Mouse (Mus musculus) midbrain, embryonic 15.5 days (tissue): ENCODE results near the gene Rpl41. TPM values are rescaled to one million over a fixed set of nuclear protein-coding genes. Genes with fewer than 3 reads are reported as not detected.
"Not testable (repeated sequence)": the region's sequence is repeated elsewhere in the genome, so short reads cannot be mapped to it uniquely, and the experiment has no call there.

Experiments used
- ATAC-seq: fragments of 200-750 bp; cut with Nextera tagmentation; replicated peaks from 2 replicates; pipeline ENCODE4 v1.8.0; 2017; ENCODE audit warnings: moderate TSS enrichment
- H3K27ac ChIP-seq: fragments of 300-500 bp; sonication (generic); 2 replicates; pipeline ENCODE4 v1.5.1; 2015; ENCODE audit warnings: mild to moderate bottlenecking, inconsistent platforms
- H3K27me3 ChIP-seq: fragments of 300-500 bp; sonication (generic); replicated peaks from 2 replicates; pipeline ENCODE4 v1.6.1; 2015; ENCODE audit warnings: inconsistent platforms
- H3K36me3 ChIP-seq: fragments of 300-500 bp; sonication (generic); replicated peaks from 2 replicates; pipeline ENCODE4 v1.6.1; 2015; ENCODE audit warnings: inconsistent platforms
- H3K4me1 ChIP-seq: fragments of 300-500 bp; sonication (generic); 2 replicates; pipeline ENCODE4 v1.6.1; 2015; ENCODE audit warnings: inconsistent platforms
- H3K4me2 ChIP-seq: fragments of 300-500 bp; sonication (generic); 2 replicates; pipeline ENCODE4 v1.6.1; 2015; ENCODE audit warnings: inconsistent platforms, mild to moderate bottlenecking, moderate library complexity
- H3K4me3 ChIP-seq: fragments of 300-500 bp; sonication (generic); 2 replicates; pipeline ENCODE4 v1.5.1; 2015; ENCODE audit warnings: mild to moderate bottlenecking, inconsistent platforms
- H3K9ac ChIP-seq: fragments of 300-500 bp; sonication (generic); 2 replicates; pipeline ENCODE4 v1.6.1; 2015; ENCODE audit warnings: mild to moderate bottlenecking, inconsistent platforms
- H3K9me3 ChIP-seq: fragments of 300-500 bp; sonication (generic); 2 replicates; pipeline ENCODE4 v1.6.1; 2016; ENCODE audit warnings: inconsistent platforms
- WGBS: fragments of 180-500 bp; shearing (Covaris S2); methylation state at CpG from one replicate; pipeline ENCODE4 v1.1.7; 2015; ENCODE audit warnings: mixed read lengths; 5-methylcytosine and 5-hydroxymethylcytosine counted together
- polyA plus RNA-seq: library from polyadenylated mRNA; unstranded; fragments of >200 nt; fragmentation: Nextera tagmentation; extraction: Ambion mirVana; gene quantifications from 2 replicates; pipeline ENCODE4 v1.2.1, GENCODE M21; 2015

Rpl41 gene
- polyA plus RNA-seq, 1 experiment from 2014 or later, result 2,161 TPM

DNA sequence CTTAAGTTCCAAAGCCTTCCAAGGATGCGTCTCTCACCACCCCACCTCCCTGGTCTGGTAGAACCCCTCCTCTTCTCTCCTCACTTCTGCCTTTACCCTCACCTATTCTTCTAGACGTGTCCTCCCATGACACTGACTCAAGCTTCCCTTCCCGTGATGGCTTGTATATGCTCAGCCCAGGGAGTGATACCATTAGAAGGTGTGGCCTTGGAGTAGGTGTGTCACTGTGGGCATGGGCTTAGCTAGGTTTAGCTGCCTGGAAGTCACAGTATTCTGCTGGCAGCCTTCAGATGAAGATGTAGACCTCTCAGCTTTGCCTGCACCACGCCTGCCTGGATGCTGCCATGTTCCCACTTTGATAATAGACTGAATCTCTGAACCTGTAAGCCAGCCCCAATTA lies 34.1 kb downstream of the Rpl41 start:
- H3K4me3 ChIP-seq, result no peak overlapping the region
- no peaks in the 10 kb centered on the region for H3K9me3 ChIP-seq
- 82% methylated on average over 4 of the region's 4 CpGs for WGBS
- H3K36me3 ChIP-seq, result no peaks in the 10 kb centered on the region
- H3K4me1 ChIP-seq, result no peaks in the 10 kb centered on the region
- H3K9ac ChIP-seq, result no peak overlapping the region
- no peak overlapping the region for H3K4me2 ChIP-seq
- peaks cover 22% of the 10 kb centered on the region for H3K27me3 ChIP-seq
- H3K27ac ChIP-seq, result no peak overlapping the region
- ATAC-seq, result no peak

GRCm38 (mm10) chr10:128511761-128512160 lies 37.3 kb downstream of the Rpl41 start:
- Histone ChIP-seq H3K36me3 (no peaks in the 10 kb centered on the region), H3K4me2 (no peak overlapping the region), H3K9me3 (no peaks in the 10 kb centered on the region), H3K27ac (no peak overlapping the region), H3K27me3 (peaks cover 9% of the 10 kb centered on the region; the same call in 1 of the 2 replicates), H3K4me3 (no peak overlapping the region), H3K9ac (no peak overlapping the region), H3K4me1 (no peaks in the 10 kb centered on the region)
- WGBS, result 86% methylated on average over 12 of the region's 12 CpGs
- ATAC-seq, result no peak

DNA sequence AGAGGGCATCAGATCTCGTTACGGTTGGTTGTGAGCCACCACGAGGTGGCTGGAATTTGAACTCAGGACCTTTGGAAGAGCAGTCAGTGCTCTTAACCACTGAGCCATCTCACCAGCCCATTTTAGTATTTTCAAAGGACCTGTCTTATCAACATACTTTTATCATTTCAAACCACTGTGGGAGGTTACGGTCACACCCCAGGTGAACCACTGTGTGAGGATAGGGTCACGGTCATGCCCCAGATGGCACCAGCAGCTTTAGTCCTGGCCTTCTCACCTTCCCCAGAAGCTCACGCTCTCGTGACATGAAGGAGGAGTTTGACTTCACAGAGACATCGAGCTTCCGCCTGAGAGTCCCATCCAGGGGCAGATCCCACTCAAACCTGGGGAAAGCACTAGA lies 37.9 kb downstream of the Rpl41 start:
- no peaks in the 10 kb centered on the region for H3K4me1 ChIP-seq
- H3K4me2 ChIP-seq, result no peak overlapping the region
- no peaks in the 10 kb centered on the region for H3K36me3 ChIP-seq
- ATAC-seq, result no peak
- no peak overlapping the region for H3K4me3 ChIP-seq
- no peaks in the 10 kb centered on the region for H3K9me3 ChIP-seq
- H3K27ac ChIP-seq, result no peak overlapping the region
- peaks cover 3% of the 10 kb centered on the region; the same call in 1 of the 2 replicates for H3K27me3 ChIP-seq
- H3K9ac ChIP-seq, result no peak overlapping the region
- WGBS, result 94% methylated on average over 9 of the region's 9 CpGs

DNA sequence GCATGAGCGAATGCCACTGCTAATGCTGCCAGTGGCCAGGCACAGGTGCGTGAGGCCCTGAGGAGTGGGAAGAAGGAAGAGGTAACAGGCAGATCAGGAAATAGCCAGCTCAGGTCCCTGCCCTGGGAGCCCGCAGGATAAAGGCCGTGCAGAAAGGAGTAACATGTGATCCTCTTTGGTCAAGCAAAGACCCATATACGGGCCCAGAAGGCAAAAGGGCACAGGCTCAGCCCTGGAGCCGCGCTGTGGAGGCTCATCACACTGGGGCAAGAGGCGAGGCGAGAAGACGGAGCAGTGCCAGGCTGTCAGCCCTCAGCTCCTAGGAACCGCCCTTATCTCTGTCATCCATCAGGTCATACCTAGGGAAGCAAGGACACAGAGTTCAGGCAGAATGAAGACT lies 38.8 kb downstream of the Rpl41 start:
- Histone ChIP-seq H3K4me2 (no peak overlapping the region), H3K4me1 (no peaks in the 10 kb centered on the region), H3K4me3 (no peak overlapping the region), H3K27ac (no peak overlapping the region), H3K9ac (no peak overlapping the region), H3K36me3 (no peaks in the 10 kb centered on the region), H3K9me3 (no peaks in the 10 kb centered on the region), H3K27me3 (no peaks in the 10 kb centered on the region)
- no peak for ATAC-seq
- WGBS, result 91% methylated on average over 11 of the region's 11 CpGs

DNA sequence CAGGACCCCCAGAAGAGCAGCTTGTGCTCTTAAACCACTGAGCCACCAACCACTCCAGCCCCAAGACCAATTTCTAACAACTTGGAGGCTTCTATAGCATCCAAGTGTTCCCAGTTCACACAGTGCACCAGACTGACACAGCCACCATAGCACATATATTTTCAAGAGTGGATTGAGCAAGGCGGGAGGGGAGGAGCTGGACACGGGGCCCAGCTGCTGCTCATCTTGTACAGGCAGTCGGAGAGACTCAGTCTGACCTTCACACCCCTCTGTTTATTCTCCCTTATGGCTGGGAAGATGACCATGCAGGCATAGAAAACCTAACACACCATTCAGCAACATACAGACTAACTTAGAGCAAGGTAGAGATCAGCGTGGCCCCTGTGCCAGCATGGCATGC lies 39.3 kb downstream of the Rpl41 start:
- H3K4me3 ChIP-seq, result no peak overlapping the region
- no peaks in the 10 kb centered on the region for H3K27me3 ChIP-seq
- H3K27ac ChIP-seq, result no peak overlapping the region
- no peak overlapping the region for H3K4me2 ChIP-seq
- ATAC-seq, result no peak
- H3K9ac ChIP-seq, result no peak overlapping the region
- H3K36me3 ChIP-seq, result no peaks in the 10 kb centered on the region
- no peaks in the 10 kb centered on the region for H3K9me3 ChIP-seq
- H3K4me1 ChIP-seq, result no peaks in the 10 kb centered on the region
- WGBS, result 83% methylated on average over 4 of the region's 4 CpGs

GRCm38 (mm10) chr10:128509203-128509602 lies 39.9 kb downstream of the Rpl41 start:
- Histone ChIP-seq H3K9me3 (no peaks in the 10 kb centered on the region), H3K36me3 (no peaks in the 10 kb centered on the region), H3K27me3 (no peaks in the 10 kb centered on the region), H3K4me2 (no peak overlapping the region), H3K9ac (no peak overlapping the region), H3K27ac (no peak overlapping the region), H3K4me1 (no peaks in the 10 kb centered on the region), H3K4me3 (no peak overlapping the region)
- ATAC-seq, result no peak
- WGBS, result 88% methylated on average over 9 of the region's 9 CpGs

- Histone ChIP-seq H3K27ac (no peak overlapping the region), H3K4me2 (no peak overlapping the region), H3K4me1 (no peaks in the 10 kb centered on the region), H3K4me3 (no peak overlapping the region), H3K9me3 (no peaks in the 10 kb centered on the region), H3K9ac (no peak overlapping the region), H3K36me3 (no peaks in the 10 kb centered on the region), H3K27me3 (no peaks in the 10 kb centered on the region)
- ATAC-seq, result no peak
- WGBS, result 84% methylated on average over 9 of the region's 9 CpGs
Observed at GRCm38 (mm10) chr10:128508260-128508659, 40.8 kb downstream of the Rpl41 start.

GRCm38 (mm10) chr10:128505974-128506373 lies 43.1 kb downstream of the Rpl41 start:
- Histone ChIP-seq H3K36me3 (no peaks in the 10 kb centered on the region), H3K27me3 (no peaks in the 10 kb centered on the region), H3K4me1 (no peaks in the 10 kb centered on the region), H3K9ac (no peak overlapping the region), H3K4me3 (no peak overlapping the region), H3K9me3 (no peaks in the 10 kb centered on the region), H3K27ac (no peak overlapping the region), H3K4me2 (no peak overlapping the region)
- WGBS, result 96% methylated on average over 14 of the region's 14 CpGs
- no peak for ATAC-seq

DNA sequence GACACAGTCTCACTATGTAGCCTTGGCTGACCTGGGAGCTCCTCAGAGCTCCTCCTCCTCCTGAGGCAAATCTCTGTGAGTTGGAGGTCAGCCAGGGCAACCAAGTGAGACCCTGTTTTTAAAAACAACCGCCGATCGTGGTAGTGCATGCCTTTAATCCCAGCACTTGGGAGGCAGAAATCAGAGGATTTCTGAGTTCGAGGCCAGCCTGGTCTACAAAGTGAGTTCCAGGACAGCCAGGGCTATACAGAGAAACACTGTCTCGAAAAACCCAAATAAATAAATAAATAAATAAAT lies 43.8 kb downstream of the Rpl41 start:
- not testable (repeated sequence) for H3K36me3 ChIP-seq, H3K9ac ChIP-seq, H3K27me3 ChIP-seq, H3K9me3 ChIP-seq, ATAC-seq, H3K4me1 ChIP-seq, H3K4me2 ChIP-seq, H3K4me3 ChIP-seq, H3K27ac ChIP-seq
- 83% methylated on average over 5 of the region's 5 CpGs for WGBS

GRCm38 (mm10) chr10:128504641-128505370 lies 44.3 kb downstream of the Rpl41 start:
- ATAC-seq, result no peak
- 83% methylated on average over 9 of the region's 9 CpGs for WGBS
- Histone ChIP-seq H3K36me3 (no peaks in the 10 kb centered on the region), H3K4me1 (no peaks in the 10 kb centered on the region), H3K27ac (no peak overlapping the region), H3K4me3 (no peak overlapping the region), H3K27me3 (no peaks in the 10 kb centered on the region), H3K9ac (no peak overlapping the region), H3K4me2 (no peak overlapping the region), H3K9me3 (no peaks in the 10 kb centered on the region)

GRCm38 (mm10) chr10:128504012-128504411 lies 45.1 kb downstream of the Rpl41 start:
- no peak overlapping the region for H3K4me3 ChIP-seq
- 96% methylated on average over 3 of the region's 3 CpGs for WGBS
- H3K4me1 ChIP-seq, result peaks cover 7% of the 10 kb centered on the region
- H3K36me3 ChIP-seq, result no peaks in the 10 kb centered on the region
- H3K4me2 ChIP-seq, result no peak overlapping the region
- no peak overlapping the region for H3K27ac ChIP-seq
- no peaks in the 10 kb centered on the region for H3K9me3 ChIP-seq
- no peak for ATAC-seq
- no peak overlapping the region for H3K9ac ChIP-seq
- H3K27me3 ChIP-seq, result no peaks in the 10 kb centered on the region

DNA sequence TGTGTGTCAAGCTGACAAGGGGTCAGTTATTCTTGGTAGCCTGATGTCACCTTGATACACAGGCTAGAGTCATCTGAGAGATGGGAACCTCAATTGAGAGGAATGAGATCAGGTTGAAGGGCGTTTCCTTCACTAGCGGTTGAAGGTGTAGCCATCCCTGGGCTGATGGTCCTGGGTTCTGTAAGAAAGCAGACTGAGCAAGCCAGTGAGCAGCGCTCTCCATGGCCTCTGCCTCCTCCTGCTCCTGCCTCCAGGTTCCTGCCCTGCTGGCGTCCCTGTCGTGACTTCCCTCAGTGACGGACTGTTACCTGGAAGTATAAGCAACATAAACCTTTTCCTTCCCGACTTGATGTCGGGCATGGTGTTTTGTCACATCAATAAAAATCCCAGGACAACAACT lies 45.6 kb downstream of the Rpl41 start:
- Histone ChIP-seq H3K4me3 (no peak overlapping the region), H3K27me3 (no peaks in the 10 kb centered on the region), H3K9ac (no peak overlapping the region), H3K4me1 (peaks cover 7% of the 10 kb centered on the region), H3K9me3 (no peaks in the 10 kb centered on the region), H3K36me3 (no peaks in the 10 kb centered on the region), H3K4me2 (no peak overlapping the region), H3K27ac (no peak overlapping the region)
- 74% methylated on average over 8 of the region's 8 CpGs for WGBS
- ATAC-seq, result no peak

- ATAC-seq, result no peak
- whole genome bisulfite sequencing, result 82% methylated on average over 5 of the region's 5 CpGs
- Histone ChIP-seq H3K4me1 (peaks cover 13% of the 10 kb centered on the region), H3K9me3 (no peaks in the 10 kb centered on the region), H3K36me3 (no peaks in the 10 kb centered on the region), H3K4me2 (no peak overlapping the region), H3K4me3 (no peak overlapping the region), H3K27ac (no peak overlapping the region), H3K9ac (no peak overlapping the region), H3K27me3 (no peaks in the 10 kb centered on the region)
Observed at GRCm38 (mm10) chr10:128502341-128502740, 46.8 kb downstream of the Rpl41 start.
